Mouse (Mus musculus) hindbrain, embryonic 12.5 days (tissue): ENCODE measurements at regions not wholly inside any gene's neighbourhood (a gene's known extent, or its start where the extent isn't known, plus 50 kb on each side); places are given as distances from the start of the nearest gene placed in this dataset.

Experiments used
- ATAC-seq: fragments of 200-750 bp; cut with Nextera tagmentation; 2 replicates; pipeline ENCODE4 v1.8.0; 2017; ENCODE audit warnings: moderate TSS enrichment; ENCODE audit not compliant: low FRiP score
- H3K27ac ChIP-seq: fragments of 300-500 bp; sonication (generic); 2 replicates; pipeline ENCODE4 v1.5.1; 2016; ENCODE audit warnings: mild to moderate bottlenecking
- H3K27me3 ChIP-seq: fragments of 300-500 bp; sonication (generic); 2 replicates; pipeline ENCODE4 v1.6.1; 2016; ENCODE audit warnings: mild to moderate bottlenecking
- H3K36me3 ChIP-seq: fragments of 300-500 bp; sonication (generic); 2 replicates; pipeline ENCODE4 v1.6.1; 2016; ENCODE audit warnings: mild to moderate bottlenecking
- H3K4me1 ChIP-seq: fragments of 300-500 bp; sonication (generic); 2 replicates; pipeline ENCODE4 v1.6.1; 2016
- H3K4me2 ChIP-seq: fragments of 300-500 bp; sonication (generic); replicated peaks from 2 replicates; pipeline ENCODE4 v1.6.1; 2016; ENCODE audit warnings: mild to moderate bottlenecking
- H3K4me3 ChIP-seq: fragments of 300-500 bp; sonication (generic); 2 replicates; pipeline ENCODE4 v1.5.1; 2016; ENCODE audit warnings: mild to moderate bottlenecking
- H3K9ac ChIP-seq: fragments of 300-500 bp; sonication (generic); 2 replicates; pipeline ENCODE4 v1.6.1; 2016; ENCODE audit warnings: mild to moderate bottlenecking, moderate library complexity
- H3K9me3 ChIP-seq: fragments of 300-500 bp; sonication (generic); replicated peaks from 2 replicates; pipeline ENCODE4 v1.6.1; 2016; ENCODE audit warnings: mild to moderate bottlenecking
- WGBS: fragments of 180-500 bp; shearing (Covaris S2); methylation state at CpG from one replicate; pipeline ENCODE4 v1.1.7; 2016; 5-methylcytosine and 5-hydroxymethylcytosine counted together

- 50% methylated on average over 2 of the region's 2 CpGs for WGBS
- Histone ChIP-seq H3K4me3 (no peak overlapping the region), H3K36me3 (no peaks in the 10 kb centered on the region), H3K27ac (no peak overlapping the region), H3K9ac (no peak overlapping the region), H3K4me2 (no peak overlapping the region), H3K9me3 (no peaks in the 10 kb centered on the region), H3K27me3 (no peaks in the 10 kb centered on the region), H3K4me1 (no peaks in the 10 kb centered on the region)
- ATAC-seq: no peak
Observed at GRCm38 (mm10) chr4:97132650-97133049, 50.3 kb downstream of the Gm10192 start.

- Histone ChIP-seq H3K27ac (no peak overlapping the region), H3K4me1 (no peaks in the 10 kb centered on the region), H3K27me3 (no peaks in the 10 kb centered on the region), H3K9me3 (no peaks in the 10 kb centered on the region), H3K9ac (no peak overlapping the region), H3K4me3 (no peak overlapping the region), H3K4me2 (no peak overlapping the region), H3K36me3 (no peaks in the 10 kb centered on the region)
- no peak for ATAC-seq
- whole genome bisulfite sequencing: 67% methylated on average over 4 of the region's 4 CpGs
Observed at GRCm38 (mm10) chr4:97127780-97128179, 55.2 kb downstream of the Gm10192 start.

GRCm38 (mm10) chr4:97123861-97124260, 59.1 kb downstream of the Gm10192 start:
- Histone ChIP-seq H3K4me1 (no peaks in the 10 kb centered on the region), H3K36me3 (no peaks in the 10 kb centered on the region), H3K27ac (no peak overlapping the region), H3K9me3 (no peaks in the 10 kb centered on the region), H3K27me3 (no peaks in the 10 kb centered on the region), H3K9ac (no peak overlapping the region), H3K4me2 (no peak overlapping the region), H3K4me3 (no peak overlapping the region)
- 62% methylated on average over 1 of the region's 1 CpGs for WGBS
- ATAC-seq: no peak

- no peak overlapping the region for H3K4me2 ChIP-seq
- no peak overlapping the region for H3K4me3 ChIP-seq
- no peaks in the 10 kb centered on the region for H3K9me3 ChIP-seq
- ATAC-seq: no peak
- no peaks in the 10 kb centered on the region for H3K36me3 ChIP-seq
- no peak overlapping the region for H3K9ac ChIP-seq
- H3K27me3 ChIP-seq: no peaks in the 10 kb centered on the region
- no peak overlapping the region for H3K27ac ChIP-seq
- H3K4me1 ChIP-seq: no peaks in the 10 kb centered on the region
- WGBS: 87% methylated on average over 2 of the region's 2 CpGs
Observed at GRCm38 (mm10) chr4:97121952-97122351, 61.0 kb downstream of the Gm10192 start.

- Histone ChIP-seq H3K9ac (no peak overlapping the region), H3K4me2 (no peak overlapping the region), H3K27me3 (no peaks in the 10 kb centered on the region), H3K27ac (no peak overlapping the region), H3K36me3 (no peaks in the 10 kb centered on the region), H3K9me3 (no peaks in the 10 kb centered on the region), H3K4me3 (no peak overlapping the region), H3K4me1 (no peaks in the 10 kb centered on the region)
- ATAC-seq: no peak
- 86% methylated on average over 2 of the region's 2 CpGs for WGBS
Observed at GRCm38 (mm10) chr4:97119459-97119858, 63.5 kb downstream of the Gm10192 start.

GRCm38 (mm10) chr4:97117016-97117415, 66.0 kb downstream of the Gm10192 start:
- H3K36me3 ChIP-seq: no peaks in the 10 kb centered on the region
- no peaks in the 10 kb centered on the region for H3K4me1 ChIP-seq
- H3K27me3 ChIP-seq: no peaks in the 10 kb centered on the region
- no peak overlapping the region for H3K27ac ChIP-seq
- WGBS: 71% methylated on average over 1 of the region's 1 CpGs
- H3K9ac ChIP-seq: no peak overlapping the region
- no peaks in the 10 kb centered on the region for H3K9me3 ChIP-seq
- no peak overlapping the region for H3K4me2 ChIP-seq
- no peak for ATAC-seq
- no peak overlapping the region for H3K4me3 ChIP-seq

- Histone ChIP-seq H3K27ac (no peak overlapping the region), H3K9ac (no peak overlapping the region), H3K27me3 (no peaks in the 10 kb centered on the region), H3K9me3 (no peaks in the 10 kb centered on the region), H3K4me1 (no peaks in the 10 kb centered on the region), H3K4me2 (no peak overlapping the region), H3K36me3 (no peaks in the 10 kb centered on the region), H3K4me3 (no peak overlapping the region)
- 55% methylated on average over 1 of the region's 1 CpGs for WGBS
- no peak for ATAC-seq
Observed at GRCm38 (mm10) chr4:97102752-97103052, 80.3 kb downstream of the Gm10192 start.

- Histone ChIP-seq H3K36me3 (no peaks in the 10 kb centered on the region), H3K4me1 (no peaks in the 10 kb centered on the region), H3K9me3 (no peaks in the 10 kb centered on the region), H3K4me3 (no peak overlapping the region), H3K9ac (no peak overlapping the region), H3K27me3 (no peaks in the 10 kb centered on the region), H3K4me2 (no peak overlapping the region), H3K27ac (no peak overlapping the region)
- no peak for ATAC-seq
Observed at GRCm38 (mm10) chr4:97101911-97102751, 80.8 kb downstream of the Gm10192 start.

GRCm38 (mm10) chr4:97099721-97100120, 83.2 kb downstream of the Gm10192 start:
- Histone ChIP-seq H3K4me3 (no peak overlapping the region), H3K4me1 (no peaks in the 10 kb centered on the region), H3K4me2 (no peak overlapping the region), H3K9me3 (no peaks in the 10 kb centered on the region), H3K27me3 (no peaks in the 10 kb centered on the region), H3K9ac (no peak overlapping the region), H3K36me3 (no peaks in the 10 kb centered on the region), H3K27ac (no peak overlapping the region)
- WGBS: 85% methylated on average over 3 of the region's 3 CpGs
- no peak for ATAC-seq

GRCm38 (mm10) chr4:97093576-97093975, 89.4 kb downstream of the Gm10192 start:
- Histone ChIP-seq H3K27me3 (no peaks in the 10 kb centered on the region), H3K4me3 (no peak overlapping the region), H3K27ac (no peak overlapping the region), H3K9ac (no peak overlapping the region), H3K36me3 (no peaks in the 10 kb centered on the region), H3K4me1 (no peaks in the 10 kb centered on the region), H3K9me3 (no peaks in the 10 kb centered on the region), H3K4me2 (no peak overlapping the region)
- no peak for ATAC-seq
- 70% methylated on average over 3 of the region's 3 CpGs for WGBS

GRCm38 (mm10) chr4:97050735-97051134, 132.2 kb downstream of the Gm10192 start:
- H3K9ac ChIP-seq: no peak overlapping the region
- H3K36me3 ChIP-seq: no peaks in the 10 kb centered on the region
- no peak for ATAC-seq
- no peak overlapping the region for H3K27ac ChIP-seq
- no peaks in the 10 kb centered on the region for H3K4me1 ChIP-seq
- no peak overlapping the region for H3K4me3 ChIP-seq
- H3K4me2 ChIP-seq: no peak overlapping the region
- no peaks in the 10 kb centered on the region for H3K27me3 ChIP-seq
- 84% methylated on average over 6 of the region's 6 CpGs for WGBS
- no peaks in the 10 kb centered on the region for H3K9me3 ChIP-seq

- no peak overlapping the region for H3K4me3 ChIP-seq
- no peaks in the 10 kb centered on the region for H3K36me3 ChIP-seq
- no peaks in the 10 kb centered on the region for H3K4me1 ChIP-seq
- H3K27ac ChIP-seq: no peak overlapping the region
- H3K9ac ChIP-seq: no peak overlapping the region
- H3K9me3 ChIP-seq: no peaks in the 10 kb centered on the region
- no peak for ATAC-seq
- 66% methylated on average over 4 of the region's 4 CpGs for WGBS
- H3K4me2 ChIP-seq: no peak overlapping the region
- H3K27me3 ChIP-seq: no peaks in the 10 kb centered on the region
Observed at GRCm38 (mm10) chr4:97049045-97049674, 133.8 kb downstream of the Gm10192 start.
